Mouse (Mus musculus): Measurements from ENCODE around the gene Inpp4b. TPM values are rescaled to one million over a fixed set of nuclear protein-coding genes. Genes with fewer than 3 reads are reported as not detected.

Gene Inpp4b
- polyA plus RNA-seq, 1 experiment from 2014 or later = 6.0 TPM

- no peak for ATAC-seq
- Histone ChIP-seq H3K9me3 (ENCODE audit: control insufficient read depth, low read length) (no peaks in the 10 kb centered on the region), H3K4me2 (ENCODE audit: low read depth, low read length) (no peak overlapping the region), H3K4me3 (ENCODE audit: low read length) (no peak overlapping the region), H3K36me3 (ENCODE audit: control insufficient read depth, insufficient read depth, low read length) (no peaks in the 10 kb centered on the region), H3K9ac (ENCODE audit: low read depth, low read length) (no peak overlapping the region), H3K4me1 (ENCODE audit: control insufficient read depth, insufficient read depth, low read length) (no peaks in the 10 kb centered on the region), H3K27ac (ENCODE audit: low read length) (no peak overlapping the region), H3K27me3 (replicated peaks; ENCODE audit: control insufficient read depth, insufficient read depth, low read length) (no peaks in the 10 kb centered on the region)
- 77% methylated on average over 1 of the region's 1 CpGs for whole genome bisulfite sequencing
These were observed 273.2 kb downstream of the Inpp4b start for GRCm38 (mm10) chr8:81615552-81615951.

DNA sequence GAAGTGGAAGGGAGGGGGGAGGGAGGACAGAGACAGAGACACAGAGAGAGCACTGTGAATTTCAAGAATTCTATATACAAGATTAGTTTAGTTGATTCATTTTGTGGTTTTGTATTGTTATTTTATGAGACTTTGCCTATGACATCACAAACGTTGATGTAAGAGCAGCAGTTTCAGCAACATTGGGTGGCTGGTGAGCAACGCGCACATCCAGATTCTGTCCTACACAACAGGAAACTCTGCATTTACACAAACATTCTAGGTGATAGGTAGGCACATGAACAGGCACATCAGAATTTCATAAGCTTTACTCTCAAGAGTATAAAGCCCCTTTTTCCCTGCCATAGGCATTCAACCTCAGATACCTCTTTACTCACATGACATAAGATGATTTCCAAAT, 276.6 kb downstream of the Inpp4b start:
- Histone ChIP-seq H3K27ac (ENCODE audit: low read length) (no peak overlapping the region), H3K27me3 (replicated peaks; ENCODE audit: control insufficient read depth, insufficient read depth, low read length) (no peaks in the 10 kb centered on the region), H3K9me3 (ENCODE audit: control insufficient read depth, low read length) (no peaks in the 10 kb centered on the region), H3K36me3 (ENCODE audit: control insufficient read depth, insufficient read depth, low read length) (no peaks in the 10 kb centered on the region), H3K4me2 (ENCODE audit: low read depth, low read length) (no peak overlapping the region), H3K9ac (ENCODE audit: low read depth, low read length) (no peak overlapping the region), H3K4me3 (ENCODE audit: low read length) (no peak overlapping the region), H3K4me1 (ENCODE audit: control insufficient read depth, insufficient read depth, low read length) (no peaks in the 10 kb centered on the region)
- ATAC-seq = no peak
- 93% methylated on average over 3 of the region's 3 CpGs for WGBS

- WGBS = 82% methylated on average over 1 of the region's 1 CpGs
- no peak overlapping the region for H3K27ac ChIP-seq (ENCODE audit: low read length)
- H3K27me3 ChIP-seq (replicated peaks; ENCODE audit: control insufficient read depth, insufficient read depth, low read length) = no peaks in the 10 kb centered on the region
- H3K9ac ChIP-seq (ENCODE audit: low read depth, low read length) = no peak overlapping the region
- H3K4me3 ChIP-seq (ENCODE audit: low read length) = no peak overlapping the region
- no peak for ATAC-seq
- H3K4me1 ChIP-seq (ENCODE audit: control insufficient read depth, insufficient read depth, low read length) = no peaks in the 10 kb centered on the region
- no peaks in the 10 kb centered on the region for H3K36me3 ChIP-seq (ENCODE audit: control insufficient read depth, insufficient read depth, low read length)
- H3K4me2 ChIP-seq (ENCODE audit: low read depth, low read length) = no peak overlapping the region
- H3K9me3 ChIP-seq (ENCODE audit: control insufficient read depth, low read length) = no peaks in the 10 kb centered on the region
These were observed 292.7 kb downstream of the Inpp4b start for GRCm38 (mm10) chr8:81635015-81635414.

DNA sequence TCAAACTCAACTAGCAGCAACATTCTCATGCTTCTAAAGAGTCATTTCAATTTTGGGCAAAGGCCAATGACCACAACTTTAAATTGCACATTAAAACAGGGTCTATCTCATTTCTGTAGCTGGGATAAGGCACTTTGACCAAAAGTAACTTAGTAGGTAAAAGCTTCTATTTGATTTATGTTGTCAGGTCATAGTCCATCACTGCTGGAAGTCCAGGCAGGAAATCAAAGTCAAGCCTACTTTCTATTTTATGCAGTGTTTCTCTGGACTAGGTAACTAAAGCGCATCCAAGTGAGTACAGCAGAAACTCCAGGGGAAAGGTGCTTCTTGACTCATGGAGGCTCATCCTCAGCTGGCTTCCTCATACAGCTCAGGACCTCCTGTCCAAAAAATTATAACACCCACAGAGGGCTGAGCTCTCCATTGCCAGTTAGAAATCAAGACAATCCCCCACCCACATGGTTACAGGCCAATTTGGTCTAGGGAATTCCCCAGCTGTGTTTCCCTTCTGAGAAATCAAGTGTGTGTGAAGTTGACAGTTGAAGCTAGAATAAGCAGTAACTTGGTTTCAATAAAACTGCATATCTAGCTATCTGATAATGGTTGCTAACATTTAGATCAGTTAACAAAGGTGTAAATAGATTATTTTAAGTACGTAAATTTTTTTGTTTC, 293.7 kb downstream of the Inpp4b start:
- H3K4me1 ChIP-seq (ENCODE audit: control insufficient read depth, insufficient read depth, low read length) = no peaks in the 10 kb centered on the region
- H3K4me3 ChIP-seq (ENCODE audit: low read length) = no peak overlapping the region
- no peak overlapping the region for H3K4me2 ChIP-seq (ENCODE audit: low read depth, low read length)
- WGBS = 92% methylated on average over 2 of the region's 2 CpGs
- H3K27ac ChIP-seq (ENCODE audit: low read length) = no peak overlapping the region
- no peak overlapping the region for H3K9ac ChIP-seq (ENCODE audit: low read depth, low read length)
- H3K9me3 ChIP-seq (ENCODE audit: control insufficient read depth, low read length) = no peaks in the 10 kb centered on the region
- no peaks in the 10 kb centered on the region for H3K36me3 ChIP-seq (ENCODE audit: control insufficient read depth, insufficient read depth, low read length)
- no peaks in the 10 kb centered on the region for H3K27me3 ChIP-seq (replicated peaks; ENCODE audit: control insufficient read depth, insufficient read depth, low read length)
- no peak for ATAC-seq

GRCm38 (mm10) chr8:81638478-81638877, 296.1 kb downstream of the Inpp4b start:
- H3K9ac ChIP-seq (ENCODE audit: low read depth, low read length) = no peak overlapping the region
- H3K4me2 ChIP-seq (ENCODE audit: low read depth, low read length) = no peak overlapping the region
- no peaks in the 10 kb centered on the region for H3K4me1 ChIP-seq (ENCODE audit: control insufficient read depth, insufficient read depth, low read length)
- no peak overlapping the region for H3K4me3 ChIP-seq (ENCODE audit: low read length)
- 72% methylated on average over 3 of the region's 3 CpGs for WGBS
- H3K36me3 ChIP-seq (ENCODE audit: control insufficient read depth, insufficient read depth, low read length) = no peaks in the 10 kb centered on the region
- no peak overlapping the region for H3K27ac ChIP-seq (ENCODE audit: low read length)
- H3K9me3 ChIP-seq (ENCODE audit: control insufficient read depth, low read length) = no peaks in the 10 kb centered on the region
- ATAC-seq = no peak
- no peaks in the 10 kb centered on the region for H3K27me3 ChIP-seq (replicated peaks; ENCODE audit: control insufficient read depth, insufficient read depth, low read length)

DNA sequence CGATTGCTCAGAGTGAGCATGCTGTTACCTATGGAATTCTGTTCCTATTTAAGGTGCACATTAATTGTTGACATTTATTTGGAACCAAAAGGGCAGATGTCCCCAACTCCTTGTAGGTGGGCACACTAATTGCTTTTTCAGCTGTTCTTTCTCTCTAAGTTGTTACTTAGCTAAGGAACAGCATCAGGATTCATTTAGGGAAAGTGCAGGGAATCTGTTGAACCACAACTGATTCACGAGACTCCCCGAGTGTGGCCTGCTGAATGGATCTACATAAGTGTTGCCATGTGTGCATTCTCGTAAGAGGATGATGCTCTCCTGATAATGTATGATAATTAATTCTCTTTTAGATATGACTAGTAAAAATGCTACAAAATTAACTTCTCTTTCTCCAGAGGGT, 297.5 kb downstream of the Inpp4b start:
- WGBS = 82% methylated on average over 4 of the region's 4 CpGs
- no peak for ATAC-seq
- H3K4me1 ChIP-seq (ENCODE audit: control insufficient read depth, insufficient read depth, low read length) = no peaks in the 10 kb centered on the region

DNA sequence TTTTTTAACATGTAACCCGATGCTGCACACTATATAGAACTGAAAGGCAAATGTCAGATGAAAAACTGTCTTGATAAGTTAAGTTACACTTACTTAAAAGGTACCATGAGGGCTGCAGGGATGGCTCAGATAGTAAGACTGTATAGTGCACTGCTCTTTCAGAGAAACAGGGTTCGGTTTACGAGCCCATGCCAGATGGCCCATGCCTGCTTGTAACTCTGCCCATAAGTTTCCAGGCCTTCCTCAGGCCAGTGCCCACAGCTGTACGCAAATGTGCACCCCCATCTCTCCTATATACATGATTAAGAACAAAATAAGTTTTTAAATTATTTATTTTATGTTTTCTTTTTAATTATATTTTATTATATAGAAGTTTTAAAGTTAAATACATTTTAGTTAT, 300.7 kb downstream of the Inpp4b start:
- H3K36me3 ChIP-seq (ENCODE audit: control insufficient read depth, insufficient read depth, low read length) = no peaks in the 10 kb centered on the region
- WGBS = 85% methylated on average over 4 of the region's 4 CpGs
- no peaks in the 10 kb centered on the region for H3K9me3 ChIP-seq (ENCODE audit: control insufficient read depth, low read length)
- no peaks in the 10 kb centered on the region for H3K4me1 ChIP-seq (ENCODE audit: control insufficient read depth, insufficient read depth, low read length)
- H3K9ac ChIP-seq (ENCODE audit: low read depth, low read length) = no peak overlapping the region
- H3K4me2 ChIP-seq (ENCODE audit: low read depth, low read length) = no peak overlapping the region
- H3K27me3 ChIP-seq (replicated peaks; ENCODE audit: control insufficient read depth, insufficient read depth, low read length) = no peaks in the 10 kb centered on the region
- no peak for ATAC-seq
- H3K27ac ChIP-seq (ENCODE audit: low read length) = no peak overlapping the region
- H3K4me3 ChIP-seq (ENCODE audit: low read length) = no peak overlapping the region

More for the DNA sequence above, 297.5 kb downstream of the Inpp4b start:
- Histone ChIP-seq H3K9me3 (ENCODE audit: control insufficient read depth, low read length) (no peaks in the 10 kb centered on the region), H3K27ac (ENCODE audit: low read length) (no peak overlapping the region), H3K4me3 (ENCODE audit: low read length) (no peak overlapping the region), H3K36me3 (ENCODE audit: control insufficient read depth, insufficient read depth, low read length) (no peaks in the 10 kb centered on the region), H3K27me3 (replicated peaks; ENCODE audit: control insufficient read depth, insufficient read depth, low read length) (no peaks in the 10 kb centered on the region), H3K4me2 (ENCODE audit: low read depth, low read length) (no peak overlapping the region), H3K9ac (ENCODE audit: low read depth, low read length) (no peak overlapping the region)

DNA sequence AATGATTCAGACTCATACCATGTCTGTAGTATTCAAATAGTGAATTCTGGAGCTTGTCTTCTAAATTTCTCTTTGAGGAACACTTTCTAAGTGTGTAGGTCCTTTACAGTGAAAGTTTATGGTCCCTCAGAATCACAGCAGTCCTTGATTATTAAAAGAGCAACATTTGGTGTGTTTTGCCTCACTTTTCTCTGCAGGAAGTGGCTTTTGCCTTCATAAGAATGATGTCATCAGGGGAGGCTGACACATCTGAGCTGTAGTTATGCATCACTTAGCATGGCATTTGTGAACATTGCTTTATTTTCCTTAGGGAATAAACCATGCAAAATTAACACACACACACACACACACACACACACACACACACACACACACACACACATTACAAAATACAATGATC, 349.8 kb downstream of the Inpp4b start:
- no peak overlapping the region for H3K4me2 ChIP-seq (ENCODE audit: low read depth, low read length)
- no peak overlapping the region for H3K27ac ChIP-seq (ENCODE audit: low read length)
- H3K9ac ChIP-seq (ENCODE audit: low read depth, low read length) = no peak overlapping the region
- H3K9me3 ChIP-seq (ENCODE audit: control insufficient read depth, low read length) = no peaks in the 10 kb centered on the region
- no peaks in the 10 kb centered on the region for H3K27me3 ChIP-seq (replicated peaks; ENCODE audit: control insufficient read depth, insufficient read depth, low read length)
- no peaks in the 10 kb centered on the region for H3K4me1 ChIP-seq (ENCODE audit: control insufficient read depth, insufficient read depth, low read length)
- ATAC-seq = no peak
- no peak overlapping the region for H3K4me3 ChIP-seq (ENCODE audit: low read length)
- H3K36me3 ChIP-seq (ENCODE audit: control insufficient read depth, insufficient read depth, low read length) = no peaks in the 10 kb centered on the region

GRCm38 (mm10) chr8:81694893-81695292, 352.5 kb downstream of the Inpp4b start:
- Histone ChIP-seq H3K4me1 (ENCODE audit: control insufficient read depth, insufficient read depth, low read length) (no peaks in the 10 kb centered on the region), H3K27ac (ENCODE audit: low read length) (no peak overlapping the region), H3K27me3 (replicated peaks; ENCODE audit: control insufficient read depth, insufficient read depth, low read length) (no peaks in the 10 kb centered on the region), H3K9me3 (ENCODE audit: control insufficient read depth, low read length) (no peaks in the 10 kb centered on the region), H3K4me3 (ENCODE audit: low read length) (no peak overlapping the region), H3K4me2 (ENCODE audit: low read depth, low read length) (no peak overlapping the region), H3K9ac (ENCODE audit: low read depth, low read length) (no peak overlapping the region), H3K36me3 (ENCODE audit: control insufficient read depth, insufficient read depth, low read length) (no peaks in the 10 kb centered on the region)
- WGBS = 22% methylated on average over 2 of the region's 2 CpGs
- no peak for ATAC-seq

DNA sequence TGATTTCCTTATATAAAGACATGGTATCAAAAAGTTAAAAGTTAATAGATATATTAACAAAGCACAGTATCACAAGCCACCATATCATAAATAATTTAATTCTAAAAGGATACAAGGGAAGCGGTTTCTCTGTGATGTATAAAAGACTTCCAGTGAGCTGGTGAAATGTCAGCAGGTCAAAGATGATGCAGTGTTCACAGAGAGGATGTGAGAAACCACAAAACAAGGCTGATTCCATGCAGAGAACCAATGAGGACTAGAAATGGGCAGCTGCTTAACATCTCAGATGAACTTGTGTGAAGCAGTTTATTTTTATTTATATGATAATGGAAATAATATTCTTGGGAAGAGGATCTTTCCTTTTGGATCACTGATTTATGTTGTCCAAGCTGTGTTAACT, 359.7 kb downstream of the Inpp4b start:
- Histone ChIP-seq H3K9me3 (ENCODE audit: control insufficient read depth, low read length) (no peaks in the 10 kb centered on the region), H3K4me3 (ENCODE audit: low read length) (no peak overlapping the region), H3K36me3 (ENCODE audit: control insufficient read depth, insufficient read depth, low read length) (no peaks in the 10 kb centered on the region), H3K27me3 (replicated peaks; ENCODE audit: control insufficient read depth, insufficient read depth, low read length) (no peaks in the 10 kb centered on the region), H3K9ac (ENCODE audit: low read depth, low read length) (no peak overlapping the region), H3K4me1 (ENCODE audit: control insufficient read depth, insufficient read depth, low read length) (no peaks in the 10 kb centered on the region), H3K27ac (ENCODE audit: low read length) (no peak overlapping the region), H3K4me2 (ENCODE audit: low read depth, low read length) (no peak overlapping the region)
- WGBS = 69% methylated on average over 1 of the region's 1 CpGs
- no peak for ATAC-seq
